Mouse (Mus musculus): ENCODE results near the gene Apaf1. TPM values are rescaled to one million over a fixed set of nuclear protein-coding genes. Genes with fewer than 3 reads are reported as not detected.
A peak's percentile ranks its signal among the peaks of the same experiment; 100 is the strongest.

Gene Apaf1
- polyA plus RNA-seq, 1 experiment from 2014 or later: 29.6 TPM

GRCm38 (mm10) chr10:91027964-91028363 is 54.6 kb downstream of the Apaf1 start:
- no peaks in the 10 kb centered on the region for H3K9me3 ChIP-seq (ENCODE audit: control insufficient read depth, low read length)

GRCm38 (mm10) chr10:91027468-91027867 is 55.1 kb downstream of the Apaf1 start:
- Histone ChIP-seq H3K36me3 (ENCODE audit: control insufficient read depth, insufficient read depth, low read length) (peaks cover 13% of the 10 kb centered on the region; the same call in 1 of the 2 replicates), H3K4me3 (replicated peaks; ENCODE audit: low read depth, low read length) (no peak overlapping the region), H3K9ac (replicated peaks; ENCODE audit: low read length) (no peak overlapping the region), H3K27me3 (ENCODE audit: control insufficient read depth, insufficient read depth, low read length) (no peaks in the 10 kb centered on the region), H3K4me2 (ENCODE audit: low read length) (no peak overlapping the region), H3K9me3 (ENCODE audit: control insufficient read depth, low read length) (no peaks in the 10 kb centered on the region), H3K27ac (replicated peaks; ENCODE audit: low read depth, low read length) (no peak overlapping the region), H3K4me1 (ENCODE audit: control insufficient read depth, insufficient read depth, low read length) (no peaks in the 10 kb centered on the region)
- DNase-seq (no peak), ATAC-seq (ENCODE audit: low FRiP score, low TSS enrichment) (no peak)
- 91% methylated on average over 4 of the region's 4 CpGs for WGBS

More at GRCm38 (mm10) chr10:91027964-91028363, 54.6 kb downstream of the Apaf1 start:
- H3K27ac ChIP-seq (replicated peaks; ENCODE audit: low read depth, low read length): no peak overlapping the region
- peaks cover 13% of the 10 kb centered on the region; the same call in 1 of the 2 replicates for H3K36me3 ChIP-seq (ENCODE audit: control insufficient read depth, insufficient read depth, low read length)
- ATAC-seq (ENCODE audit: low FRiP score, low TSS enrichment) (no peak), DNase-seq (no peak)
- H3K9ac ChIP-seq (replicated peaks; ENCODE audit: low read length): no peak overlapping the region
- no peaks in the 10 kb centered on the region for H3K27me3 ChIP-seq (ENCODE audit: control insufficient read depth, insufficient read depth, low read length)
- no peak overlapping the region for H3K4me2 ChIP-seq (ENCODE audit: low read length)
- WGBS: 84% methylated on average over 5 of the region's 5 CpGs
- H3K4me1 ChIP-seq (ENCODE audit: control insufficient read depth, insufficient read depth, low read length): no peaks in the 10 kb centered on the region
- no peak overlapping the region for H3K4me3 ChIP-seq (replicated peaks; ENCODE audit: low read depth, low read length)

- ATAC-seq (ENCODE audit: low FRiP score, low TSS enrichment) (no peak), DNase-seq (no peak)
- Histone ChIP-seq H3K4me3 (replicated peaks; ENCODE audit: low read depth, low read length) (no peak overlapping the region), H3K9me3 (ENCODE audit: control insufficient read depth, low read length) (no peaks in the 10 kb centered on the region), H3K27me3 (ENCODE audit: control insufficient read depth, insufficient read depth, low read length) (no peaks in the 10 kb centered on the region), H3K27ac (replicated peaks; ENCODE audit: low read depth, low read length) (no peak overlapping the region), H3K9ac (replicated peaks; ENCODE audit: low read length) (no peak overlapping the region), H3K4me2 (ENCODE audit: low read length) (no peak overlapping the region), H3K4me1 (ENCODE audit: control insufficient read depth, insufficient read depth, low read length) (no peaks in the 10 kb centered on the region), H3K36me3 (ENCODE audit: control insufficient read depth, insufficient read depth, low read length) (peaks cover 8% of the 10 kb centered on the region)
- 93% methylated on average over 12 of the region's 12 CpGs for WGBS
Measured at GRCm38 (mm10) chr10:91005858-91006538, 76.6 kb downstream of the Apaf1 start.

GRCm38 (mm10) chr10:91001421-91001820 is 81.1 kb downstream of the Apaf1 start:
- H3K36me3 ChIP-seq (ENCODE audit: control insufficient read depth, insufficient read depth, low read length): peaks cover 9% of the 10 kb centered on the region; the same call in 1 of the 2 replicates
- H3K4me1 ChIP-seq (ENCODE audit: control insufficient read depth, insufficient read depth, low read length): no peaks in the 10 kb centered on the region
- H3K9ac ChIP-seq (replicated peaks; ENCODE audit: low read length): no peak overlapping the region
- no peak overlapping the region for H3K27ac ChIP-seq (replicated peaks; ENCODE audit: low read depth, low read length)
- no peak for ATAC-seq (ENCODE audit: low FRiP score, low TSS enrichment)
- H3K9me3 ChIP-seq (ENCODE audit: control insufficient read depth, low read length): no peaks in the 10 kb centered on the region
- WGBS: 74% methylated on average over 13 of the region's 13 CpGs
- no peaks in the 10 kb centered on the region for H3K27me3 ChIP-seq (ENCODE audit: control insufficient read depth, insufficient read depth, low read length)
- no peak overlapping the region for H3K4me2 ChIP-seq (ENCODE audit: low read length)
- H3K4me3 ChIP-seq (replicated peaks; ENCODE audit: low read depth, low read length): no peak overlapping the region
- DNase-seq: peak; percentile 14

- Histone ChIP-seq H3K9me3 (ENCODE audit: control insufficient read depth, low read length) (no peaks in the 10 kb centered on the region), H3K4me3 (replicated peaks; ENCODE audit: low read depth, low read length) (no peak overlapping the region), H3K27me3 (ENCODE audit: control insufficient read depth, insufficient read depth, low read length) (no peaks in the 10 kb centered on the region), H3K9ac (replicated peaks; ENCODE audit: low read length) (no peak overlapping the region), H3K4me1 (ENCODE audit: control insufficient read depth, insufficient read depth, low read length) (no peaks in the 10 kb centered on the region), H3K36me3 (ENCODE audit: control insufficient read depth, insufficient read depth, low read length) (peaks cover 18% of the 10 kb centered on the region), H3K27ac (replicated peaks; ENCODE audit: low read depth, low read length) (no peak overlapping the region), H3K4me2 (ENCODE audit: low read length) (no peak overlapping the region)
- 93% methylated on average over 5 of the region's 5 CpGs for WGBS
- no peak for ATAC-seq (ENCODE audit: low FRiP score, low TSS enrichment)
- DNase-seq: no peak
Measured at GRCm38 (mm10) chr10:90999899-91000298, 82.7 kb downstream of the Apaf1 start.

GRCm38 (mm10) chr10:90993869-90994268 is 88.7 kb downstream of the Apaf1 start:
- Histone ChIP-seq H3K27me3 (ENCODE audit: control insufficient read depth, insufficient read depth, low read length) (no peaks in the 10 kb centered on the region), H3K4me3 (replicated peaks; ENCODE audit: low read depth, low read length) (no peak overlapping the region), H3K27ac (replicated peaks; ENCODE audit: low read depth, low read length) (no peak overlapping the region), H3K9me3 (ENCODE audit: control insufficient read depth, low read length) (no peaks in the 10 kb centered on the region), H3K4me1 (ENCODE audit: control insufficient read depth, insufficient read depth, low read length) (no peaks in the 10 kb centered on the region), H3K4me2 (ENCODE audit: low read length) (no peak overlapping the region), H3K9ac (replicated peaks; ENCODE audit: low read length) (no peak overlapping the region), H3K36me3 (ENCODE audit: control insufficient read depth, insufficient read depth, low read length) (peaks cover 28% of the 10 kb centered on the region)
- WGBS: 90% methylated on average over 5 of the region's 5 CpGs
- ATAC-seq (ENCODE audit: low FRiP score, low TSS enrichment) (no peak), DNase-seq (no peak)

GRCm38 (mm10) chr10:90992237-90992636 is 90.3 kb downstream of the Apaf1 start:
- Histone ChIP-seq H3K4me3 (replicated peaks; ENCODE audit: low read depth, low read length) (no peak overlapping the region), H3K27ac (replicated peaks; ENCODE audit: low read depth, low read length) (no peak overlapping the region), H3K27me3 (ENCODE audit: control insufficient read depth, insufficient read depth, low read length) (no peaks in the 10 kb centered on the region), H3K9me3 (ENCODE audit: control insufficient read depth, low read length) (no peaks in the 10 kb centered on the region), H3K4me2 (ENCODE audit: low read length) (no peak overlapping the region), H3K4me1 (ENCODE audit: control insufficient read depth, insufficient read depth, low read length) (no peaks in the 10 kb centered on the region), H3K36me3 (ENCODE audit: control insufficient read depth, insufficient read depth, low read length) (peaks cover 26% of the 10 kb centered on the region), H3K9ac (replicated peaks; ENCODE audit: low read length) (no peak overlapping the region)
- DNase-seq (no peak), ATAC-seq (ENCODE audit: low FRiP score, low TSS enrichment) (no peak)
- 88% methylated on average over 6 of the region's 6 CpGs for WGBS

GRCm38 (mm10) chr10:90990340-90990739 is 92.2 kb downstream of the Apaf1 start:
- DNase-seq (no peak), ATAC-seq (ENCODE audit: low FRiP score, low TSS enrichment) (no peak)
- no peak overlapping the region for H3K4me3 ChIP-seq (replicated peaks; ENCODE audit: low read depth, low read length)
- no peak overlapping the region for H3K9ac ChIP-seq (replicated peaks; ENCODE audit: low read length)
- no peak overlapping the region for H3K27ac ChIP-seq (replicated peaks; ENCODE audit: low read depth, low read length)
- no peak overlapping the region for H3K4me2 ChIP-seq (ENCODE audit: low read length)
- no peaks in the 10 kb centered on the region for H3K9me3 ChIP-seq (ENCODE audit: control insufficient read depth, low read length)
- 91% methylated on average over 6 of the region's 6 CpGs for WGBS
- H3K36me3 ChIP-seq (ENCODE audit: control insufficient read depth, insufficient read depth, low read length): peaks cover 13% of the 10 kb centered on the region
- no peaks in the 10 kb centered on the region for H3K27me3 ChIP-seq (ENCODE audit: control insufficient read depth, insufficient read depth, low read length)
- H3K4me1 ChIP-seq (ENCODE audit: control insufficient read depth, insufficient read depth, low read length): no peaks in the 10 kb centered on the region

GRCm38 (mm10) chr10:90983046-90983445 is 99.5 kb downstream of the Apaf1 start:
- no peak overlapping the region for H3K9ac ChIP-seq (replicated peaks; ENCODE audit: low read length)
- H3K27ac ChIP-seq (replicated peaks; ENCODE audit: low read depth, low read length): no peak overlapping the region
- H3K4me3 ChIP-seq (replicated peaks; ENCODE audit: low read depth, low read length): no peak overlapping the region
- no peak overlapping the region for H3K4me2 ChIP-seq (ENCODE audit: low read length)
- H3K9me3 ChIP-seq (ENCODE audit: control insufficient read depth, low read length): no peaks in the 10 kb centered on the region
- H3K4me1 ChIP-seq (ENCODE audit: control insufficient read depth, insufficient read depth, low read length): no peaks in the 10 kb centered on the region
- ATAC-seq (ENCODE audit: low FRiP score, low TSS enrichment) (no peak), DNase-seq (no peak)
- no peaks in the 10 kb centered on the region for H3K36me3 ChIP-seq (ENCODE audit: control insufficient read depth, insufficient read depth, low read length)
- WGBS: 91% methylated on average over 8 of the region's 8 CpGs
- no peaks in the 10 kb centered on the region for H3K27me3 ChIP-seq (ENCODE audit: control insufficient read depth, insufficient read depth, low read length)
